Mouse (Mus musculus): Measurements from ENCODE around the gene Gm12695. TPM values are rescaled to one million over a fixed set of nuclear protein-coding genes. Genes with fewer than 3 reads are reported as not detected.

Gm12695 gene
- polyA plus RNA-seq, 1 experiment from 2014 or later, result not detected

GRCm38 (mm10) chr4:96740472-96740871 is 44.5 kb downstream of the Gm12695 start:
- Histone ChIP-seq H3K4me1 (no peaks in the 10 kb centered on the region), H3K9me3 (replicated peaks) (no peaks in the 10 kb centered on the region), H3K4me3 (no peak overlapping the region), H3K27ac (no peak overlapping the region), H3K36me3 (no peaks in the 10 kb centered on the region), H3K9ac (no peak overlapping the region), H3K27me3 (replicated peaks) (no peaks in the 10 kb centered on the region), H3K4me2 (no peak overlapping the region)
- WGBS (ENCODE audit: insufficient replicate concordance), result 73% methylated on average over 3 of the region's 3 CpGs
- ATAC-seq, result no peak

GRCm38 (mm10) chr4:96729256-96729655 is 55.7 kb downstream of the Gm12695 start:
- no peak for ATAC-seq
- Histone ChIP-seq H3K4me3 (no peak overlapping the region), H3K4me2 (no peak overlapping the region), H3K4me1 (no peaks in the 10 kb centered on the region), H3K9me3 (replicated peaks) (no peaks in the 10 kb centered on the region), H3K27ac (no peak overlapping the region), H3K9ac (no peak overlapping the region), H3K27me3 (replicated peaks) (no peaks in the 10 kb centered on the region), H3K36me3 (no peaks in the 10 kb centered on the region)
- WGBS (ENCODE audit: insufficient replicate concordance), result 50% methylated on average over 4 of the region's 4 CpGs

- 47% methylated on average over 3 of the region's 3 CpGs for WGBS (ENCODE audit: insufficient replicate concordance)
- Histone ChIP-seq H3K27ac (no peak overlapping the region), H3K36me3 (no peaks in the 10 kb centered on the region), H3K4me3 (no peak overlapping the region), H3K9me3 (replicated peaks) (no peaks in the 10 kb centered on the region), H3K4me1 (no peaks in the 10 kb centered on the region), H3K27me3 (replicated peaks) (no peaks in the 10 kb centered on the region), H3K9ac (no peak overlapping the region), H3K4me2 (no peak overlapping the region)
- no peak for ATAC-seq
Observed at GRCm38 (mm10) chr4:96728211-96728610, 56.8 kb downstream of the Gm12695 start.

- Histone ChIP-seq H3K9ac (no peak overlapping the region), H3K36me3 (no peaks in the 10 kb centered on the region), H3K27ac (no peak overlapping the region), H3K4me1 (no peaks in the 10 kb centered on the region), H3K9me3 (replicated peaks) (no peaks in the 10 kb centered on the region), H3K27me3 (replicated peaks) (no peaks in the 10 kb centered on the region), H3K4me2 (no peak overlapping the region), H3K4me3 (no peak overlapping the region)
- WGBS (ENCODE audit: insufficient replicate concordance), result 62% methylated on average over 5 of the region's 5 CpGs
- ATAC-seq, result no peak
Observed at GRCm38 (mm10) chr4:96725415-96726055, 59.5 kb downstream of the Gm12695 start.

- no peaks in the 10 kb centered on the region for H3K9me3 ChIP-seq (replicated peaks)
- H3K36me3 ChIP-seq, result no peaks in the 10 kb centered on the region
- H3K9ac ChIP-seq, result no peak overlapping the region
- H3K4me3 ChIP-seq, result no peak overlapping the region
- H3K4me1 ChIP-seq, result no peaks in the 10 kb centered on the region
- H3K4me2 ChIP-seq, result no peak overlapping the region
- H3K27me3 ChIP-seq (replicated peaks), result no peaks in the 10 kb centered on the region
- no peak for ATAC-seq
- H3K27ac ChIP-seq, result no peak overlapping the region
- 71% methylated on average over 2 of the region's 2 CpGs for WGBS (ENCODE audit: insufficient replicate concordance)
Observed at GRCm38 (mm10) chr4:96722301-96722700, 62.7 kb downstream of the Gm12695 start.

- Histone ChIP-seq H3K4me1 (no peaks in the 10 kb centered on the region), H3K4me2 (no peak overlapping the region), H3K4me3 (no peak overlapping the region), H3K27ac (no peak overlapping the region), H3K27me3 (replicated peaks) (no peaks in the 10 kb centered on the region), H3K36me3 (no peaks in the 10 kb centered on the region), H3K9ac (no peak overlapping the region), H3K9me3 (replicated peaks) (no peaks in the 10 kb centered on the region)
- 43% methylated on average over 4 of the region's 4 CpGs for WGBS (ENCODE audit: insufficient replicate concordance)
- no peak for ATAC-seq
Observed at GRCm38 (mm10) chr4:96718977-96719966, 65.7 kb downstream of the Gm12695 start.

GRCm38 (mm10) chr4:96718503-96718902 is 66.5 kb downstream of the Gm12695 start:
- ATAC-seq, result no peak
- no peaks in the 10 kb centered on the region for H3K9me3 ChIP-seq (replicated peaks)
- no peak overlapping the region for H3K9ac ChIP-seq
- no peak overlapping the region for H3K4me3 ChIP-seq
- H3K4me1 ChIP-seq, result no peaks in the 10 kb centered on the region
- H3K27me3 ChIP-seq (replicated peaks), result no peaks in the 10 kb centered on the region
- no peak overlapping the region for H3K27ac ChIP-seq
- no peaks in the 10 kb centered on the region for H3K36me3 ChIP-seq
- no peak overlapping the region for H3K4me2 ChIP-seq

- WGBS (ENCODE audit: insufficient replicate concordance), result 37% methylated on average over 2 of the region's 2 CpGs
- no peaks in the 10 kb centered on the region for H3K36me3 ChIP-seq
- no peak overlapping the region for H3K4me2 ChIP-seq
- H3K4me3 ChIP-seq, result no peak overlapping the region
- no peak overlapping the region for H3K9ac ChIP-seq
- no peak for ATAC-seq
- H3K27ac ChIP-seq, result no peak overlapping the region
- H3K27me3 ChIP-seq (replicated peaks), result no peaks in the 10 kb centered on the region
- no peaks in the 10 kb centered on the region for H3K4me1 ChIP-seq
- H3K9me3 ChIP-seq (replicated peaks), result no peaks in the 10 kb centered on the region
Observed at GRCm38 (mm10) chr4:96705281-96705951, 79.6 kb downstream of the Gm12695 start.

- H3K27me3 ChIP-seq (replicated peaks), result no peaks in the 10 kb centered on the region
- no peak for ATAC-seq
- H3K9ac ChIP-seq, result no peak overlapping the region
- no peaks in the 10 kb centered on the region for H3K4me1 ChIP-seq
- no peak overlapping the region for H3K4me3 ChIP-seq
- H3K4me2 ChIP-seq, result no peak overlapping the region
- H3K9me3 ChIP-seq (replicated peaks), result no peaks in the 10 kb centered on the region
- H3K27ac ChIP-seq, result no peak overlapping the region
- WGBS (ENCODE audit: insufficient replicate concordance), result 65% methylated on average over 5 of the region's 5 CpGs
- no peaks in the 10 kb centered on the region for H3K36me3 ChIP-seq
Observed at GRCm38 (mm10) chr4:96698218-96698561, 86.8 kb downstream of the Gm12695 start.

GRCm38 (mm10) chr4:96697511-96698217 is 87.3 kb downstream of the Gm12695 start:
- 76% methylated on average over 15 of the region's 15 CpGs for WGBS (ENCODE audit: insufficient replicate concordance)

GRCm38 (mm10) chr4:96696614-96697360 is 88.2 kb downstream of the Gm12695 start:
- H3K27ac ChIP-seq, result no peak overlapping the region
- no peak overlapping the region for H3K4me3 ChIP-seq
- H3K9me3 ChIP-seq (replicated peaks), result no peaks in the 10 kb centered on the region
- no peaks in the 10 kb centered on the region for H3K36me3 ChIP-seq
- WGBS (ENCODE audit: insufficient replicate concordance), result 16% methylated on average over 13 of the region's 13 CpGs
- H3K27me3 ChIP-seq (replicated peaks), result no peaks in the 10 kb centered on the region
- H3K9ac ChIP-seq, result no peak overlapping the region
- no peaks in the 10 kb centered on the region for H3K4me1 ChIP-seq
- no peak for ATAC-seq
- H3K4me2 ChIP-seq, result no peak overlapping the region

More at GRCm38 (mm10) chr4:96697511-96698217, 87.3 kb downstream of the Gm12695 start:
- ATAC-seq, result no peak
- no peak overlapping the region for H3K9ac ChIP-seq
- no peak overlapping the region for H3K4me3 ChIP-seq
- H3K4me2 ChIP-seq, result no peak overlapping the region
- no peaks in the 10 kb centered on the region for H3K4me1 ChIP-seq
- no peaks in the 10 kb centered on the region for H3K36me3 ChIP-seq
- no peaks in the 10 kb centered on the region for H3K9me3 ChIP-seq (replicated peaks)
- no peaks in the 10 kb centered on the region for H3K27me3 ChIP-seq (replicated peaks)
- no peak overlapping the region for H3K27ac ChIP-seq

Data from liver, embryonic 12.5 days (tissue).